Mouse (Mus musculus) heart, embryonic 12.5 days (tissue): ENCODE data around the gene Lhx4. TPM values are rescaled to one million over a fixed set of nuclear protein-coding genes. Genes with fewer than 3 reads are reported as not detected.

ENCODE experiments used
- ATAC-seq: fragments of 200-750 bp; cut with Nextera tagmentation; 2 replicates; pipeline ENCODE4 v1.8.0; 2017; ENCODE audit warnings: moderate TSS enrichment, moderate library complexity; ENCODE audit not compliant: insufficient number of reproducible peaks, low FRiP score
- H3K27ac ChIP-seq: fragments of 300-500 bp; sonication (generic); 2 replicates; pipeline ENCODE4 v1.5.1; 2016; ENCODE audit warnings: mild to moderate bottlenecking, moderate library complexity; ENCODE audit not compliant: poor library complexity, severe bottlenecking
- H3K27me3 ChIP-seq: fragments of 300-500 bp; sonication (generic); replicated peaks from 2 replicates; pipeline ENCODE4 v1.6.1; 2016; ENCODE audit warnings: mild to moderate bottlenecking, moderate library complexity
- H3K36me3 ChIP-seq: fragments of 300-500 bp; sonication (generic); 2 replicates; pipeline ENCODE4 v1.6.1; 2016; ENCODE audit warnings: mild to moderate bottlenecking, moderate library complexity
- H3K4me1 ChIP-seq: fragments of 300-500 bp; sonication (generic); replicated peaks from 2 replicates; pipeline ENCODE4 v1.6.1; 2016; ENCODE audit warnings: mild to moderate bottlenecking
- H3K4me2 ChIP-seq: fragments of 300-500 bp; sonication (generic); 2 replicates; pipeline ENCODE4 v1.6.1; 2016; ENCODE audit warnings: mild to moderate bottlenecking, moderate library complexity
- H3K4me3 ChIP-seq: fragments of 300-500 bp; sonication (generic); 2 replicates; pipeline ENCODE4 v1.5.1; 2016; ENCODE audit warnings: mild to moderate bottlenecking
- H3K9ac ChIP-seq: fragments of 300-500 bp; sonication (generic); 2 replicates; pipeline ENCODE4 v1.6.1; 2016; ENCODE audit warnings: mild to moderate bottlenecking, moderate library complexity
- H3K9me3 ChIP-seq: fragments of 300-500 bp; sonication (generic); replicated peaks from 2 replicates; pipeline ENCODE4 v1.6.1; 2016; ENCODE audit warnings: mild to moderate bottlenecking, moderate library complexity
- WGBS: fragments of 180-500 bp; shearing (Covaris S2); methylation state at CpG from one replicate; pipeline ENCODE4 v1.1.7; 2016; 5-methylcytosine and 5-hydroxymethylcytosine counted together
- polyA plus RNA-seq: library from polyadenylated mRNA; unstranded; fragments of >200 nt; fragmentation: Nextera tagmentation; extraction: Ambion mirVana; gene quantifications from 2 replicates; pipeline ENCODE4 v1.2.1, GENCODE M21; 2016

The Lhx4 gene
- polyA plus RNA-seq, 1 experiment from 2014 or later: not detected

DNA sequence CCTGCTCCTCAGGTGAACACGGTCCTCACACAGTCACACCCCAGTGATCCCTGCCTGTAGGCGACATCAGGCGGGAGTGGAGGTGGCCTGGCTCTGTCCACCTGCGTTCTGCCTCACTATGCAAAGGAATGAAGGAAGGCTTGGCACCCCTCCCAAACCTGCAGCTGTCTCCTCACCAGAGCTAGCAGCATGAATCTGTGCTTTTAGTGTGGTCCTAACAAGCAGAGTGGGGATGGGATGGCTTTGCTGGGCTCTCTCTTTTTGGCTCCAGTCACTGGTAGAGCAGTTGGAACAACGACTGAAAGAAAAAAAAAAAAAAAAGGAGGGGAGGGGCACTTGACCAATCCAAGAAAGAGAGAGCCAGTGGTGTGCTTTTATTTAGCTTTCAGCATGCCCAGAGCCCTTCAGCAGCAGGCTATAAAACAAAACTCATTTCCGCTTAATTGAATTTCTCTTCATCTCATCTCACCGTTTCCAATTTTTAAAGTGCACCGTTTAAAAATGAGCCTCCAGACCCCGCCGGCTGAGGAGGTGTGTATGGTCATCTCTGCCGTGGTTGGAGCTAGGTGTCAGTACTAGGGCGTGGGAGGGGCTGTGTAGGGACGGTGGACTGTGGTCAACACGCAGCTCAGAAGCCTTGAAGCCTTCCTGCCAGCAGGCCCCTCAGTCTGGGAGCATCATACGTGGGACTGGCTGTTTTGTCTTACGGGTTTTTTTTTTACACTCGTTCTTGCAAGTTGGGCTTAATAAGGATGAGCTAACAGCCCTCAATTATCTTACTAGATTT, 52.9 kb downstream of the Lhx4 start:
- no peaks in the 10 kb centered on the region for H3K9me3 ChIP-seq
- no peak overlapping the region for H3K4me2 ChIP-seq

DNA sequence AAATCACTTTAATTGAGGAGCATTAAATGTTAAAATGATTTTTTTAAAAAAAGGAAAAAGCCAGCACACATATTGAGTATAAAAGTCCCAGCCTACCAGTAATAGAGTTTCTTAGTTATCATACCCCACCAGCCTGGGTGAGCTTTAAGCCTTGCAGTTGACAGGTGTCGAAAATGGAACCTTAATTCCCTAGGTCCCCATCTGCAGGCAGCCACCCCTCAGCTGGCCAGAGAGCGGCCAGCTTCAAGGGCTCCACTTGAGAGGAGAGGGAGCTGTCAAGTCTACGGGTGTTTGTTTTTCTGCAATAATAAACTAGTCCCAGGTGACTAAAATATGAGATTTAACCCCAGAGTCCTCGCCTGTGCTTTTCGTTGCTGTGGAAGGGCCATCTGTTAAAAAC, 58.0 kb downstream of the Lhx4 start:
- no peak overlapping the region for H3K27ac ChIP-seq
- H3K9me3 ChIP-seq: no peaks in the 10 kb centered on the region
- no peak overlapping the region for H3K9ac ChIP-seq
- H3K4me3 ChIP-seq: no peak overlapping the region
- H3K4me2 ChIP-seq: no peak overlapping the region
- ATAC-seq: no peak
- no peaks in the 10 kb centered on the region for H3K27me3 ChIP-seq
- WGBS: 58% methylated on average over 5 of the region's 5 CpGs
- no peaks in the 10 kb centered on the region for H3K36me3 ChIP-seq
- H3K4me1 ChIP-seq: peaks cover 6% of the 10 kb centered on the region; the same call in 1 of the 2 replicates

More for the DNA sequence above, 52.9 kb downstream of the Lhx4 start:
- Histone ChIP-seq H3K27me3 (no peaks in the 10 kb centered on the region), H3K4me1 (peaks cover 10% of the 10 kb centered on the region), H3K27ac (no peak overlapping the region), H3K9ac (no peak overlapping the region), H3K4me3 (no peak overlapping the region), H3K36me3 (no peaks in the 10 kb centered on the region)
- WGBS: 72% methylated on average over 17 of the region's 17 CpGs
- ATAC-seq: no peak

DNA sequence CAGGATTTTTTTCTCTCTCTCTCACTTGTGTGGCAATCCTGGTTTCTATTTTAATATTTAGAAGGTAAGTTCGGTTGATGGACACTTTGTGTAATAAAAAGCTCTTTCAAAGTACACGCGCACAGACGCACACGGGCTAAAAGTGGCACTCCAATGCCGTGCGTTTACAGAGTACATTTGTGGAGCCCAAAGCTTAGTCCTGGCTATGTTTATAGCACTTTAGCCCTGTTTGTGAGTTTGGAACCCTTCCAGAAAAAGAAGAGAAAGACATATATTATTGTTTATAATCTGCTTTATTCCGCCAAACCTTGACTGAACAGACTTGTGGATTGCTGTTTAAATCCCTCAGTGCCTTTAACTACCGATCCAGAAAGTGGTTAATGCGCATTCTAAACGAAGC, 58.5 kb downstream of the Lhx4 start:
- Histone ChIP-seq H3K9ac (no peak overlapping the region), H3K4me3 (no peak overlapping the region), H3K27me3 (no peaks in the 10 kb centered on the region), H3K4me1 (peaks cover 6% of the 10 kb centered on the region; the same call in 1 of the 2 replicates), H3K36me3 (0 out of 2 replicates have a peak, but pooled peaks cover 2% of the 10 kb centered on the region), H3K4me2 (no peak overlapping the region), H3K9me3 (no peaks in the 10 kb centered on the region), H3K27ac (no peak overlapping the region)
- 80% methylated on average over 11 of the region's 11 CpGs for WGBS
- ATAC-seq: no peak

- WGBS: 82% methylated on average over 6 of the region's 6 CpGs
- H3K9me3 ChIP-seq: no peaks in the 10 kb centered on the region
- no peak for ATAC-seq
Observed at GRCm38 (mm10) chr1:155692230-155692629, 59.3 kb downstream of the Lhx4 start.

GRCm38 (mm10) chr1:155689558-155689957, 61.9 kb downstream of the Lhx4 start:
- Histone ChIP-seq H3K27ac (no peak overlapping the region), H3K9ac (no peak overlapping the region), H3K27me3 (no peaks in the 10 kb centered on the region), H3K4me2 (no peak overlapping the region), H3K4me3 (no peak overlapping the region), H3K9me3 (no peaks in the 10 kb centered on the region), H3K36me3 (0 out of 2 replicates have a peak, but pooled peaks cover 3% of the 10 kb centered on the region), H3K4me1 (peaks cover 6% of the 10 kb centered on the region; the same call in 1 of the 2 replicates)
- ATAC-seq: no peak
- 90% methylated on average over 5 of the region's 5 CpGs for WGBS

More at GRCm38 (mm10) chr1:155692230-155692629, 59.3 kb downstream of the Lhx4 start:
- 0 out of 2 replicates have a peak, but pooled peaks cover 3% of the 10 kb centered on the region for H3K36me3 ChIP-seq
- no peak overlapping the region for H3K4me3 ChIP-seq
- H3K9ac ChIP-seq: no peak overlapping the region
- no peaks in the 10 kb centered on the region for H3K27me3 ChIP-seq
- H3K27ac ChIP-seq: no peak overlapping the region
- peaks cover 6% of the 10 kb centered on the region; the same call in 1 of the 2 replicates for H3K4me1 ChIP-seq
- no peak overlapping the region for H3K4me2 ChIP-seq

GRCm38 (mm10) chr1:155689141-155689540, 62.3 kb downstream of the Lhx4 start:
- WGBS: 72% methylated on average over 4 of the region's 4 CpGs
- Histone ChIP-seq H3K36me3 (0 out of 2 replicates have a peak, but pooled peaks cover 3% of the 10 kb centered on the region), H3K27me3 (no peaks in the 10 kb centered on the region), H3K4me2 (no peak overlapping the region), H3K9me3 (no peaks in the 10 kb centered on the region), H3K4me3 (no peak overlapping the region), H3K9ac (no peak overlapping the region), H3K4me1 (peaks cover 6% of the 10 kb centered on the region; the same call in 1 of the 2 replicates), H3K27ac (no peak overlapping the region)
- ATAC-seq: no peak

GRCm38 (mm10) chr1:155686816-155687215, 64.7 kb downstream of the Lhx4 start:
- Histone ChIP-seq H3K4me2 (no peak overlapping the region), H3K27ac (no peak overlapping the region; the same call in 1 of the 2 replicates), H3K27me3 (no peaks in the 10 kb centered on the region), H3K4me1 (no peaks in the 10 kb centered on the region), H3K4me3 (no peak overlapping the region), H3K36me3 (0 out of 2 replicates have a peak, but pooled peaks cover 3% of the 10 kb centered on the region), H3K9ac (no peak overlapping the region), H3K9me3 (no peaks in the 10 kb centered on the region)
- no peak for ATAC-seq
- 82% methylated on average over 15 of the region's 15 CpGs for WGBS

DNA sequence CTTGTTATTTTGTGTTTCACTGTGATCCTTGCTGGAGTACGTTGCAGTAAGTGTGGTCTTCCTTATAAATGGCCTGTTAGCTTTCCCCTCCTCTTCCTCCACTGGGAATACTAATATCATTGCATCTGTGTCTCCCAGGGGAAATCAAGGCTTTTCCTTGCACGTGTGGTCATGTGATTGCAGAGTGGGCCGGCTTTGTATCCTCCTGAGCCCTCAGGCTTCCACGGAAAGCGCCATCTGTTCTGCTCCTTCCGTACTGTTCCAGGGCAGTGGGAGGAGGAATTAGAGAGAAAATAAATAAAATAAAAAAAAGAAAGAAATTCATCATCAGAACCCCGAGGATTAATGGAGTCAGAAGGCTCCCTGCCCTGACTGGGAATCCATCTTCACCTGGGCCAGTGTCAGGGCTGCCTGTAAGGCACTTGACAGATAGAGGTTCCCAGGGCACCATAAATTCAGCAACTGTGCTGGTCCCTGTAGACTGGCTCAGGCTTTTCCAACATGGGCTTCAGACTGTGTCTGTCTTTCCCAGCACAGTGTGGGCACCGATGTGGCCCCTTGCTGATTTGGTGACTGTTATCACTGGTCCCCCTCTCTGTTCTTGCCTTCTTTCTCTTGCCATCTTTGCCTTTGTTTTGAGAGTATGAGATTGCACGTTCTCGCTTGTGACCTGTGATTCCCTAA, 70.2 kb downstream of the Lhx4 start:
- H3K4me3 ChIP-seq: no peak overlapping the region
- H3K4me1 ChIP-seq: no peaks in the 10 kb centered on the region
- 0 out of 2 replicates have a peak, but pooled peaks cover 4% of the 10 kb centered on the region for H3K9me3 ChIP-seq
- no peak overlapping the region for H3K9ac ChIP-seq
- no peak overlapping the region for H3K4me2 ChIP-seq
- H3K36me3 ChIP-seq: 0 out of 2 replicates have a peak, but pooled peaks cover 4% of the 10 kb centered on the region
- 77% methylated on average over 10 of the region's 10 CpGs for WGBS
- no peaks in the 10 kb centered on the region for H3K27me3 ChIP-seq
- no peak overlapping the region for H3K27ac ChIP-seq
- no peak for ATAC-seq

DNA sequence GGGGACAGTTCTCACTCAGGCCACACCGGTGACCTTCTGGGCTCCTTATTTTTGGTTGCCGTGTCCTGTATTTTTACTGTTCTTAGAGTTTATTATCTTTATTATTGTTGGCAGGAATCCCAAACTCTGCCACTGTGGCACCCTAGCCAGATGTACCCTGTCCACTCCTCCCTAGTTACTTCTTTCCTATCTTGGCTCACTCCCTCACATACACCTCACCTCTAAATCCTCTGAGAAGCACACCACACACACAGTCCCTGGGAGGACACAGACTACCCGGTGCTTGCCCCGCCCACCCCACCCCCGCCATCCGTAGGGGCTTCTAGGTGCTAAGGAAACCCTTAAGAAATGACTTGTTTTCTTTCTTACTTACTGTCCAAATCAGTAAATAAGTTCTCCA, 75.9 kb downstream of the Lhx4 start:
- Histone ChIP-seq H3K4me2 (no peak overlapping the region), H3K36me3 (0 out of 2 replicates have a peak, but pooled peaks cover 4% of the 10 kb centered on the region), H3K27ac (no peak overlapping the region), H3K4me1 (no peaks in the 10 kb centered on the region), H3K4me3 (no peak overlapping the region), H3K27me3 (no peaks in the 10 kb centered on the region), H3K9ac (no peak overlapping the region), H3K9me3 (0 out of 2 replicates have a peak, but pooled peaks cover 4% of the 10 kb centered on the region)
- ATAC-seq: peak; percentile 51; the same call in 1 of the 2 replicates
- 74% methylated on average over 6 of the region's 6 CpGs for WGBS

DNA sequence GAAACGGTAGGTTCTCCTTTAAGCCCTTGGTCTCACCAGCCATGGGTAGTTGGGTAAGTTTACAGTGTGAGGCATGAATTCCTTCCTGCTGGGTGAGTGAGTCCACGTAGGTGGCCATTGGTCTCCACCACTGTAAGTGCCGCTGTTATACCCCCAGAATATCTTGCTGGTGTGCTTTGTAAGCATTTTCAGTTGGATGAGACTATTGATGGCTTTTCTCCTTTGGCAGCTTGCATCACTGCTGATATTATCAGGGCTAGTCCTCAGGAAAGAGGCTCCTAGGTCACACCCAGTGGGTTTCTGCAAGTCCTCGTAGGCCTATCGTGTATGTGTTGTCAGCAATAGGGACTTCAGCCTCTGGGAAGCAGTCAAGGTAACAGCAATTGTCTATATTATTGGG, 87.5 kb downstream of the Lhx4 start:
- H3K27ac ChIP-seq: no peak overlapping the region
- no peaks in the 10 kb centered on the region for H3K27me3 ChIP-seq
- no peak overlapping the region for H3K9ac ChIP-seq
- no peaks in the 10 kb centered on the region for H3K4me1 ChIP-seq
- no peaks in the 10 kb centered on the region for H3K9me3 ChIP-seq
- H3K4me3 ChIP-seq: no peak overlapping the region
- H3K4me2 ChIP-seq: no peak overlapping the region
- H3K36me3 ChIP-seq: no peaks in the 10 kb centered on the region
- WGBS: 80% methylated on average over 5 of the region's 5 CpGs
- ATAC-seq: no peak

- H3K4me1 ChIP-seq: peaks cover 4% of the 10 kb centered on the region; the same call in 1 of the 2 replicates
- 52% methylated on average over 5 of the region's 5 CpGs for WGBS
- ATAC-seq: no peak
- H3K27me3 ChIP-seq: no peaks in the 10 kb centered on the region
- H3K27ac ChIP-seq: no peak overlapping the region
- H3K9me3 ChIP-seq: no peaks in the 10 kb centered on the region
- no peak overlapping the region for H3K4me2 ChIP-seq
- H3K9ac ChIP-seq: no peak overlapping the region
- H3K36me3 ChIP-seq: no peaks in the 10 kb centered on the region
- no peak overlapping the region for H3K4me3 ChIP-seq
Observed at GRCm38 (mm10) chr1:155656321-155656720, 95.2 kb downstream of the Lhx4 start.
